Mouse (Mus musculus): ENCODE data around the gene Ercc6.

Gene Ercc6

GRCm38 (mm10) chr14:32520400-32520926 lies 7.1 kb downstream of the Ercc6 start:
- DNase-seq, result no peak

GRCm38 (mm10) chr14:32522336-32522735 lies 9.0 kb downstream of the Ercc6 start:
- DNase-seq, result no peak

DNA sequence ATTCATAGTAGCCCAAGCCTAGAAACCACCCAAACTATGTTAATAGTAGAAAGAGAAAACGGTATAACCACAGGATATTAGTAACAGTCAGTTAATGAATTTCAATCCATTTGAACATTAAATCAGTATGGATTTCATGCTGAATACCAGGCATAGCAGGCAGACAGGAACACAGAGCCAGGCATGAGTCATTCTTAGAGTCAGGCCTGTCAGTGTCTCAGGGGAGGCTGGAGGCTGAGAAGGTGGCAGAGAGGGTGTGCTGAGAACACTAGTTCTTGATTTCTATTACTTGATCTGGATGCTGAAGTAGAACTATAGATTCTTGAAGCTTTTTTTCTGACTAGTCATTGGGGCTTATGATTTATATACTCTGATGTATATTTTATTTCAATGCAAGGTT lies 10.8 kb downstream of the Ercc6 start:
- DNase-seq, result no peak

DNA sequence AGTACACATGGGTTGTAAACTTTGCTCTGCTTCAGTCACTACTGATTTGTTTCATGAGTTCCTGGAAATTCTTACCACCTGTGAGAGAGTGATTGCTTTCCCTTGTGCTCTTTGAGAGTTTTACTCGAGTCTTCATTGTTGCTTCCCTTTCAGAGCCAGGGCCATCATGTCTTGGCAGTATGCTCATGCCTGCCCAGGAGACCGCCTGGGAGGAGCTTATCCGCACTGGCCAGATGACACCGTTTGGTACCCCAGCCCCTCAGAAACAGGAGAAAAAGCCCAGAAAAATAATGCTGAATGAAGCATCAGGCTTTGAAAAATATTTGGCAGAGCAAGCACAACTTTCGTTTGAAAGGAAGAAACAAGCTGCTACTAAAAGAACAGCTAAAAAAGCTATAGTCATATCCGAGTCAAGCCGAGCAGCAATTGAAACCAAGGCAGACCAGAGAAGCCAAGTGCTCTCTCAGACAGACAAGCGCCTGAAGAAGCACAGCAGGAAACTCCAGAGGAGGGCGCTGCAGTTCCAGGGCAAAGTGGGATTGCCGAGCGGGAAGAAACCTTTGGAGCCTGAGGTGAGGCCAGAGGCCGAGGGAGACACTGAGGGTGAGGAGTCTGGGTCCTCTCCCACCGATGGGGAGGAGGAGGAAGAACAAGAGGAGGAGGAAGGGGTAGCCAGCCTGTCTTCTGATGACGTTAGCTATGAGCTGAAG lies 12.8 kb downstream of the Ercc6 start:
- no peak for DNase-seq

GRCm38 (mm10) chr14:32527211-32527610 lies 13.9 kb downstream of the Ercc6 start:
- DNase-seq, result no peak

- DNase-seq, result no peak
Measured at GRCm38 (mm10) chr14:32529036-32529435, 15.7 kb downstream of the Ercc6 start.

- no peak for DNase-seq
Measured at GRCm38 (mm10) chr14:32530896-32531295, 17.6 kb downstream of the Ercc6 start.

DNA sequence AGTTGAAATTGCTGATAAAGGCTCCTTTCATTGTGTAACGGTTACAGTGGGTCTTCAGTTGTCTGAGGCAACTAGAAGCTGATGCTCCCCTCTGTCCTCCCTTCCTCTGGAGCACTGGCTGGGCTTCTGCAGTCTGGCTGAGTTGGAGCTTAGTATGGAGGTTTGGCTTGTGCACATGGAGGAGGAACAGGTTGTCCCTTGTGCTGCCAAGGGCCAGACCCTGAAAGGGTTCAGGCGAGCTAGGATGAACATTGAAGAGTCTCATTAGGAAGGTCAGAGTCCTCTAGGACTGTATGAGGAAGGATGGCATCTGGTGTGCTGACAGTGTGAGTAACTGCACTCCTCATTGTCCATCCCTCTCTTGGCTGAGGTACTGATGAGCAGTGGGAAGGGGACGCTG lies 18.1 kb downstream of the Ercc6 start:
- DNase-seq, result no peak

DNA sequence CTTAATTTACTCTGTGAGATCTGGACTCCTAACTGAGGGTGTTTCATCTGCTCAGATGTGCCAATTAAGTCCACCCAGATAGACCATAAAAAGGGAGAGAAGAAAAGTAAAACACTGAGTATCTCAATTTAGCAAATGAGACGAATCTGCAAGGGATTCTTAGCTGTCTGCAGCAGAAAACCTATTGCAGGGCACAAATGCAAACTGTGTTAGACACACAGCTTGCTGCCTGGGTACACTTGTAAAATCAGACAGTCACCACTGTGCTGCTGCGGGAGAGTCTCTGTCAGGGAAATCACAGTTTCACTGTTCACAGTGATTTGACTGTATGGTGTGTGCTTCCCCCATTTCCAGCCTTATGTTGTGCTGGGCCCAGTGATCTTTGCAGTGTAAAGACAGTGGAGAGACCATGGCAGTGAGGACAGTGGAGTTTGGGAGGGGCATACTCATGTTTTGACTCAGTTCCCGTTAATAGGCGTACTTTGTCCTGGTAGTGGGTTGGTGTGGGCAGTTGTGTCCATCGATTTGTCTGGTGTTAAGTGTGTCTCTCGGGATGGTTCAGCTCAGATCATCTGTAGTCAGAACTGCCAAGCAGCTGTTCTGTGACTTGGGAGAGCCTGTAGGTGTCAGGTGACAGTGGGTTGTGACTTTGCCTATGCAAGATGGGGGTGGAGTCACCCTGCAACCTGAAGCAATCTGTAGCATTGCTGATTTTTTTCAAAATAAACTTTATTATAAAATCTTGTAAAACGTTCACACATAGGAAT lies 19.2 kb downstream of the Ercc6 start:
- DNase-seq, result no peak

DNA sequence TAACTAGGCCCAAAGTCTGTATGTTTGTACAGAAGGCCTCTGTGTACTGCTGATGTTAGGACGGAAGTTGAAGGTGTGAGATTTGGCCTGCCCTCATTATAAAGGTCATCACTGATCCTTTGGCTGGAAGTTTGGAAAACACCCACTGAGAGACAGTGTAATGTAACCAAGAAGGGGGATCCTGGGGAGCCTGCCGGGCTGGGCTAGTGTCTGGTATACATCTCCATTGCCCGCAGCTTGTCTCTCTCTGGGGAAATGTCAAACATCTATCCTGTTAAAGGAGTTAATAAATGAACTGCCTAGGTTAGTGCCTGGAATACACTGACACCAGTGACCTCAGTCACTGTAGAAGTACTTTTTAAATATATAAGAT lies 19.8 kb downstream of the Ercc6 start:
- no peak for DNase-seq

GRCm38 (mm10) chr14:32533656-32534055 lies 20.3 kb downstream of the Ercc6 start:
- no peak for DNase-seq

DNA sequence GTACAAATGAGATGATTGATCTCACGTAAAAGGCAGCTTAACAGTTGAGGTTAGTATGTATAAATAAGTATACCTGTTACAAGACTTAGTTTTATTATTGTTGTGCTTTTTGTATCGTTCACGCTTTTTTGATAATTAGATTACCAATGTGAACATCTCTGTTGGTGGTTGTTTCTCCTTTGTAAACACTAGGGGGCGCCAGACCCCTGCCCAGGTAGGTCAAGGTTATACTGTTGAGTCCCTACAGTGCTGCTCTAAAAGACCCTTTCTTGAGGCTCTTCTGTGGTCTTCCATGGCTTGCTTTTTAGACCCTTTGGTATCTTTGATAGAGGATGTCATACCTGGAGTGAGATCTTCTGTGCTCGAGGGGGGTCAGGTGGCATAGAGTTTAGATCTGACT lies 20.8 kb downstream of the Ercc6 start:
- no peak for DNase-seq

GRCm38 (mm10) chr14:32536763-32537162 lies 23.4 kb downstream of the Ercc6 start:
- DNase-seq, result no peak

DNA sequence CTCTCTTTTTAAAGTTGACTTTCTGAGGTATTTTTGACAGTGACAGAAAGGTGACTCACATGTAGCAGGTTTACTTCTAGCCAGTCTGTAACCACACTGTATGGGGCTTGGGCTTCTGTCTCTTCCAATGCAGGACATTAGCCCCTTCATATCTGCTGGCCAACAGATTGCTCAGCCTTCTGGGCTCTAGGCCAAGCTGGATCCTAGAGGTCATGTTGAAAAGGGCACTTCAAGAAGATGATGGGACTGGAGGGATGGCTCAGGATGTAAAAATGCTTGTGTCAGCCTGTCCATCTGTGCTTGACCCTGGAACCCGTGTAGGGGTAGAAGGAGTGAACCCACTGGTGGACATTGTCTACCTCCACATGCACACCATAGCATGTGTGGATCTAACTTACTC lies 24.8 kb downstream of the Ercc6 start:
- no peak for DNase-seq

DNA sequence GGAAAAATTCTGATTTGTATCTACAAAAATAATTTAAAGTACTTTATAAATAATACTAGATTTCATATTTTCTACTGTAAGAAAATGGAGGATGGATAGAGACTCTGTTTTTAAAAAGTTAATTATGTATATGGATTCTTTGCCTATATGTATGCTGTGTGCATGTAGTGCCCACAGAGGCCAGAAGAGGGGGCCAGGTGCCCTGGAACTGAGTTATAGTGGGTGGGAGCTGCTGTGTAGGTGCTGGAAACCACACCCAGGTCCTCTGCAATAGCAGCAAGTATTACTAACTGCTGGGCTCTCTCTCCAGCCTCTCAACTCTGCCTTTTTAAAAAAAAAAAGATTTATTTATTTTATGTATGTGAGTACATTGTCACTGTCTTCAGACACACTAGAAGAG lies 29.8 kb downstream of the Ercc6 start:
- no peak for DNase-seq

DNA sequence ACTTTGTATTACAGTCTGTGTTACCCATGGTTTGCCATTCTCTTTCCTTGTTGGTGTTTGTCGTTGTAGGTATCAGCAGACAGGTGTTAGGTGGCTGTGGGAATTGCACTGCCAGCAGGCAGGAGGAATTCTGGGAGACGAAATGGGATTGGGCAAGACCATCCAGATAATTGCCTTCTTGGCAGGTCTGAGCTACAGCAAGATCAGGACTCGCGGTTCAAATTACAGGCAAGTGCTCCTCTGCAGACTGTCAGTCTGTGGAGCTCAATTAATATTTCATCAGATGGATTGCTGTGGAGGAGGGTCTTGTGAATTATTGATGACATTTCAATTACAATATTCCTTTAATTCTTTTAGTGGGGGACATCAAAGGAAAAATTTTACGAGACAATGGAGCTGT lies 33.4 kb downstream of the Ercc6 start:
- no peak for DNase-seq

DNA sequence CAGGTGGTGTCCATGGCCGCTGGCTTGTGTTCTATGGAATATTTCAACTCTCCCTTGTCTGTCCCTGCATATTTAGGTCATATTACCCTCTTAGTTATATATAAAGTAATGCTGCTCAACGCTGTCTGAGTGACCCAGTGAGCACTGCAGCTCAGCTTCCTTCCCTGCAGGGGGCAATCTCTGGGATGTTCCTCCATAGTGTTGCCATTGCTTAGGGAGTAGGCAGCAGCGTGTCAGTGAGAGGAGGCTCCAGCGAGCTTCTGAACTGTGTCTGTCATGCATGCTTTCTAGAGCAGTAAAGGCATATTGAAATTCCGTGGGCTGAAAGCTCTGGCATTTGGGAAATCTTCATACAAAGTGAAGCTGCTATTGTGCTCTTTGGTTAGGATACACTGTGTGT lies 38.5 kb downstream of the Ercc6 start:
- DNase-seq, result no peak

DNA sequence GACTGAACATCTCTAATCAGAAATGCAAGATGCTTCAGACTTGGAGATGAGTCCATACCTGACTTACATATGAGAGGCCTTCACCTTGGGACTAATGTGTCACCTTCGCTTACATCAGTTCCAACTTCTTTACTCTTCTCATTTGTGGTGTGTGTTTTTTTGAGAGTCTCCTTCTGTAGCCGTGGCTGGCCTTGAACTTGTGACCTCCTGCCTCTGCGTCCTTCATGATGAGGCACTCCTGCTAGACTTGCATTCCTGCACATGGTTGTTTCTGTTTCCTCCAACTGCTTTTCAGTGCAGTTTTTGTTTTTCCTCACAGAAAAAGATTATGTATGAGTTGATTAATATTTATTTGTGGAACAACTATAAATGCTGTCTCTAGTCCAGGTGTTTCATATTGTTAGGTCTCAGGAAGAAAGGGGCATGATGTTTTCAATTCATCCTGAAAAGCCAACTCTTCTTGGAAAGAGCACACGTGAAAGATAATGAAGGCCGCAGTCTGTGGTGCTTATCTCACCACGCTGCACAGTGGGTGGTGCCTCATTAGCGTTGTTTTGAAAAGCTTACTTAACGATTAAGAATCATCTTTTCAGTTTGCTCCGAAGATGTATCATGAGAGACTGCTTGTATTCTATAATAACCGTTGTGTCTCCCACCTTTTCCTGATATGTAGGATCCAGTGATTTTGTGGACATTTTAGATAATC lies 40.0 kb downstream of the Ercc6 start:
- DNase-seq, result no peak

DNA sequence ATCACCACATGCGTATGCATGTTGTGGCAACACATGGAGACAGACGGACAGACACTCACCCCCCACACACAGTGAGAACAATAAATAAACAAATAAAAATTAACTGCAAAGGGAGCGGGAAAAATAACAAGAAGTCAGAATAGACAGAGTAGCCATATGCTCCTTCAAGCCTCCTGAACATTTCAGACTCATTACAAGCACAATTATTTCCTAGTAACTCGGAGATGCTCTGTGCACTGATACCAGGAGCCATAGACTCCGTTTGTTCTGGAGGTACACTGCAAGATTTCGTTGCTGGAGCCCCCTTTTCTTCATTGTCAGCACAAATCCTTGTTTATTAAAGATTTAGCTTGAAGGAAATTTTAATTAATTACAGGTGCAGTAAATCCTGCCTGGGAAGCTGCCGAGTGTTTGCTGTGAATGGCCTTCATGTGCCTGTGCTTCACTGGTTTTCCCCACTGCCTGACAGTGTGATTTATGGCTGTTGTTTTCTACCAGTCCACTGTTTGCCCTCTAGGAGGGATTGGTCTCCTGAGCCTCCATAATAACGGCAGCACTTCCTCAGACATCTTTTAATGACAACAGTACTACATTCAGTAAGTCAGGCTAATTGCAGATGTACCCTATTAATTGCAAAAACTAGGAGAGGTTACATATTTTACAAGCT lies 41.7 kb downstream of the Ercc6 start:
- no peak for DNase-seq

DNA sequence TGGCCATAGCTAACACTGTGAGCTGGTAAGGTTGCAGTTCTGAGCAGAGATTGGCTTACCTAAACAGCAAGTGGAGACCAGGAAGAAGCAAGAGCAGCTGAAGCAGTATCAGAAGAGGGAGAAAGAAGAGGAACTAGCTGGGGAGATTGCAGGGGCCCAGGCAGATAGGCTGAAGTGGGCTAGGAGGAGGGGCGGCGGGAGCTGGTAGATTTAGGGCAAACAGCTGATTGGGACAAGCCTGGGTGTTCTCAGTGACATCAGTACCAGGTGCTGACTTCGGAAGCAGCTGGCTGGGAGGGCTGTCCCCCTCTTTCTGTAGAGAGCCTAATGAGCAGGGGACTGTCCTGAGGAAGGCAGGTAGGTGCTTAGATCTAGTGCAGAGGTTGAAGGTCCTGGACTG lies 48.1 kb downstream of the Ercc6 start:
- no peak for DNase-seq

DNA sequence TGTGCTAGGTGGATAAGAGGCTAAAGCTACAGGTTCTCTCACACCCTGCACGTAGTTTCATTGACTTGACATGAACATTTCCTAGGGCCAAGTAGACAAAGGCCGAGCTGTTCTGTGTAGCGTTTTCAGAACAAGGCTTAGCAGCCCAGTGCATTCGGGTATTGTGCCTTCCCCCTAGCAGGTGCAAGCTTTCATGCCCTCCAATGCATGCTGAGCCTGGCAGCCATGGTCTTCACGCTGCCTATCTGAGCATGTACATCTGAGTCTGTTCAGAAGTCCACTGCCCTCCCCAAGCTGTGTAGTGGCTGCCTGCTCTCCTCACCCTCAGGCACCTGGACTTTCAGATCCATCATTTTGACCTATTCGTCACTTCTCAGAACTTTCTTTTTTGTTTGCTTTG lies 50.3 kb downstream of the Ercc6 start:
- DNase-seq, result no peak

- no peak for DNase-seq
Measured at GRCm38 (mm10) chr14:32572519-32572918, 59.2 kb downstream of the Ercc6 start.

GRCm38 (mm10) chr14:32578420-32578819 lies 65.1 kb downstream of the Ercc6 start:
- DNase-seq, result no peak
